Mouse (Mus musculus) heart, adult 2 months (tissue): Measurements from ENCODE around the gene Nmnat1. TPM values are rescaled to one million over a fixed set of nuclear protein-coding genes. Genes with fewer than 3 reads are reported as not detected.
"Not testable (repeated sequence)": the region's sequence is repeated elsewhere in the genome, so short reads cannot be mapped to it uniquely, and the experiment has no call there.

ENCODE experiments used
- DNase-seq, 2 experiments: peaks; one replicate each; pipeline ENCODE4 v3.0.0; 2021
- H3K27ac ChIP-seq: fragments of 200-600 bp; 2 replicates; pipeline ENCODE4 v1.8.1; 2022
- H3K27me3 ChIP-seq: fragments of 200-500 bp; 2 replicates; pipeline ENCODE4 v1.6.1; 2012; ENCODE audit warnings: mild to moderate bottlenecking, low read length, inconsistent platforms, mixed read lengths; ENCODE audit not compliant: control insufficient read depth, insufficient read depth
- H3K36me3 ChIP-seq: fragments of 200-500 bp; 2 replicates; pipeline ENCODE4 v1.6.1; 2012; ENCODE audit warnings: low read length, inconsistent platforms; ENCODE audit not compliant: control insufficient read depth, insufficient read depth
- H3K4me1 ChIP-seq: fragments of 200-500 bp; 2 replicates; pipeline ENCODE4 v1.6.1; 2011; ENCODE audit warnings: low read length; ENCODE audit not compliant: control insufficient read depth, insufficient read depth
- H3K4me3 ChIP-seq: fragments of 200-600 bp; 2 replicates; pipeline ENCODE4 v1.8.1; 2022
- H3K79me2 ChIP-seq: fragments of 200-500 bp; replicated peaks from 2 replicates; pipeline ENCODE4 v1.6.1; 2012; ENCODE audit warnings: mild to moderate bottlenecking, inconsistent platforms, low read length, moderate library complexity, mixed read lengths; ENCODE audit not compliant: control insufficient read depth, insufficient read depth
- H3K9ac ChIP-seq: fragments of 200-500 bp; 2 replicates; pipeline ENCODE4 v1.6.1; 2012; ENCODE audit warnings: low read depth, mild to moderate bottlenecking, control low read depth, inconsistent platforms, low read length, mixed read lengths
- CTCF ChIP-seq: fragments of 200-600 bp; IDR thresholded peaks from 2 replicates; pipeline ENCODE4 v1.8.1; 2022; ENCODE audit warnings: antibody characterized with exemption, mild to moderate bottlenecking, moderate library complexity
- EP300 ChIP-seq: fragments of 200-500 bp; IDR thresholded peaks from 2 replicates; pipeline ENCODE4 v1.6.1; 2011; ENCODE audit warnings: low read depth, low read length, control low read depth; ENCODE audit not compliant: insufficient read depth
- POLR2A ChIP-seq: fragments of 200-500 bp; IDR thresholded peaks from 2 replicates; pipeline ENCODE4 v1.6.1; 2011; ENCODE audit warnings: mild to moderate bottlenecking, low read depth, low read length, control low read depth; ENCODE audit not compliant: insufficient read depth
- WGBS: fragments of 180-500 bp; shearing (Covaris S2); methylation state at CpG from one replicate; pipeline ENCODE4 v1.1.7; 2018; 5-methylcytosine and 5-hydroxymethylcytosine counted together
- intact Hi-C: fragments of 180-260 bp; cut with DNase I; formaldehyde crosslinking; loops from one replicate; pipeline ENCODE4 v1.15.1; 2025
- polyA plus RNA-seq: library from polyadenylated mRNA; depleted of rRNA; stranded (reverse); fragments of >200 nt; gene quantifications from 2 replicates; pipeline ENCODE4 v1.2.3, GENCODE M21; 2012
- total RNA-seq, 2 experiments: library from RNA; stranded (reverse); gene quantifications; 2 replicates each; pipeline ENCODE4 v1.2.3; 2021

Gene Nmnat1
- total and polyA plus RNA-seq, 3 experiments = 20.6 to 36.1 (median 29.4) TPM

DNA sequence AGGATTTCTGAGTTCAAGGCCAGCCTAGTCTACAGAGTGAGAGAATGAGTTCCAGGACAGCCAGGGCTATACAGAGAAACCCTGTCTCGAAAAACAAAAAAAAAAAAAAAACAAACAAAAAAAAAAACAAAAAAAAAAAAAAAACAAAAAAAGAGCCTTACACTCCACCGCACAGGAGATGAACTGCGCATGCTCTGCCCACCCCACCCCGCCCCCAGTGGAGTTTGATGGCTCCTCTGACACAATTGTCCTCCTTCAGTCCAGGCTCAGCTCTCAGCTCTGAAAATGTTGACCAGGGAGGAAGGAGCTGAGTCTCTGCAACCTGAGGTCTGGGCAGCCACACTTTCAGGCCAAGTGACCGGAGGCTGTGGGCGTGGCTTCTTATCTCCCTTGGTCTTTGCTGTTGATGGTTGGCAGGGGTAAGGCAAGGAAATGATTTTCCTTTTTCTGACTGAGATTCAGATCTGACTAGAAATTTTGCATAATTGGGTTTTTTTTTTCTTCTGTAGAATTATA lies 21.5 kb downstream of the Nmnat1 start:
- TF ChIP-seq EP300 (no peak), POLR2A (no peak), CTCF (no peak)

DNA sequence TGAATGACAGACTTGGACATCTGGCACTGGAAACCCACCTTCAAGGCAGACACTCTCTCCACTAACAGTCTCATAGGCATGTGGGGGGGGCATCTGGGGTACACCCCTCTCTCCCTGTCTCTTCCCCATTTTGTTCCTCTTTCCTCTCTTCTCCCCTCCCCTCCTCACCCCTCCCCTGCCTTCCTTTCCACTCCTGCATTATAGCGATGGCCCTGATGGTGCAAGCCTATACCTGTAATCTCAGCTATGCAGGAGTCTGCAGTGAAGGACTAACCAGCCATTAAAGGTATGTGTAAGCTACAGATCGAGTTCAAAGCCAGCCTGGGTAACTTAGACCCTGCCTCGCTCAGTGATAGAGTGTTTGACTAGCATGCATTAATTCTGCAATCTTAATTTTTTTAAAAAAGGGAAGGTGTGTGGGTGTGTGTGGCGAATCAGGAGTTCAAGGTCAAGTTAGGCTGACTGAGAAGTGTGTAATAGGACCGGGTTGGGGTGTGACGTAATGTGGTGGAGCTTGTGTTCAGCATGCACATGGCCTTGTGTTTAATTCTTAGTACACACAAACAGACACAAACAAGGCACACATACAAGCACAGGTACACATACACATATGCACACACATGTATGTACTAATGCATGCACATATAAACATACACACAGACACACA lies 22.6 kb downstream of the Nmnat1 start:
- no peaks in the 10 kb centered on the region for H3K27me3 ChIP-seq
- WGBS = 73% methylated on average over 6 of the region's 6 CpGs
- H3K9ac ChIP-seq = no peak overlapping the region
- intact Hi-C loops = loop anchor here (2.0 to 10.0 kb wide), 2 partner anchors 22 to 628 kb away; partner anchors contain the start of genes Lzic and Nmnat1
- H3K4me3 ChIP-seq = no peak overlapping the region
- no peaks in the 10 kb centered on the region for H3K79me2 ChIP-seq
- H3K27ac ChIP-seq = peak overlapping the region; percentile 28; the same call in 1 of the 2 replicates
- H3K4me1 ChIP-seq = peaks cover 14% of the 10 kb centered on the region
- no peak for TF ChIP-seq EP300
- no peak for TF ChIP-seq CTCF
- peaks cover 3% of the 10 kb centered on the region; the same call in 1 of the 2 replicates for H3K36me3 ChIP-seq
- no peak for DNase-seq

More for the DNA sequence above, 21.5 kb downstream of the Nmnat1 start:
- peaks cover 11% of the 10 kb centered on the region for H3K4me1 ChIP-seq
- H3K79me2 ChIP-seq = no peaks in the 10 kb centered on the region
- H3K9ac ChIP-seq = no peak overlapping the region
- no peak for DNase-seq
- no peak overlapping the region for H3K27ac ChIP-seq
- no peak overlapping the region for H3K4me3 ChIP-seq
- no peaks in the 10 kb centered on the region for H3K27me3 ChIP-seq
- 61% methylated on average over 6 of the region's 6 CpGs for WGBS
- intact Hi-C loops = loop anchor here (2.0 to 10.0 kb wide), 2 partner anchors 21 to 629 kb away; partner anchors contain the start of genes Lzic and Nmnat1
- H3K36me3 ChIP-seq = 0 out of 2 replicates have a peak, but pooled peaks cover under 1% of the 10 kb centered on the region

- DNase-seq = peak in 1 of 2 experiments; percentile 53
- Histone ChIP-seq H3K4me3 (no peak overlapping the region), H3K27me3 (no peaks in the 10 kb centered on the region), H3K79me2 (no peaks in the 10 kb centered on the region), H3K36me3 (peaks cover 3% of the 10 kb centered on the region; the same call in 1 of the 2 replicates), H3K27ac (peak overlapping the region; percentile 28; the same call in 1 of the 2 replicates), H3K9ac (no peak overlapping the region), H3K4me1 (peaks cover 18% of the 10 kb centered on the region)
- 27% methylated on average over 7 of the region's 7 CpGs for WGBS
- TF ChIP-seq EP300 = no peak
- intact Hi-C loops = loop anchor here (2.0 to 10.0 kb wide), 2 partner anchors 23 to 627 kb away; partner anchors contain the start of genes Lzic and Nmnat1
Measured at GRCm38 (mm10) chr4:149461579-149462304, 23.3 kb downstream of the Nmnat1 start.

- 96% methylated on average over 2 of the region's 2 CpGs for WGBS
- H3K4me3 ChIP-seq, H3K36me3 ChIP-seq, H3K9ac ChIP-seq, H3K79me2 ChIP-seq, H3K27ac ChIP-seq, H3K27me3 ChIP-seq, DNase-seq: not testable (repeated sequence)
- peak; percentile 50 for TF ChIP-seq CTCF
- intact Hi-C loops = loop anchor here (10.0 kb wide), 1 partner anchor 626 kb away; no protein-coding TSS in a partner anchor
- H3K4me1 ChIP-seq = peaks cover 22% of the 10 kb centered on the region
Measured at GRCm38 (mm10) chr4:149460475-149460874, 24.5 kb downstream of the Nmnat1 start.

- H3K4me3 ChIP-seq = no peak overlapping the region
- H3K27ac ChIP-seq = no peak overlapping the region
- 83% methylated on average over 1 of the region's 1 CpGs for WGBS
- intact Hi-C loops = no loop called here
- H3K36me3 ChIP-seq = peaks cover 3% of the 10 kb centered on the region; the same call in 1 of the 2 replicates
- peaks cover 22% of the 10 kb centered on the region for H3K4me1 ChIP-seq
- TF ChIP-seq EP300 = no peak
- no peak for TF ChIP-seq POLR2A
- no peak for TF ChIP-seq CTCF
- DNase-seq = no peak
- no peaks in the 10 kb centered on the region for H3K27me3 ChIP-seq
- H3K79me2 ChIP-seq = no peaks in the 10 kb centered on the region
- no peak overlapping the region for H3K9ac ChIP-seq
Measured at GRCm38 (mm10) chr4:149459425-149459824, 25.6 kb downstream of the Nmnat1 start.
